Mouse (Mus musculus) cerebellum, postnatal 14 days (tissue): ENCODE measurements around the gene Map4k2.

Experiments used
- DNase-seq, 2 experiments: peaks; one replicate each; pipeline ENCODE4 v3.0.0; 2021; ENCODE audit warnings: mixed read lengths in 2 of 2

Gene Map4k2

DNA sequence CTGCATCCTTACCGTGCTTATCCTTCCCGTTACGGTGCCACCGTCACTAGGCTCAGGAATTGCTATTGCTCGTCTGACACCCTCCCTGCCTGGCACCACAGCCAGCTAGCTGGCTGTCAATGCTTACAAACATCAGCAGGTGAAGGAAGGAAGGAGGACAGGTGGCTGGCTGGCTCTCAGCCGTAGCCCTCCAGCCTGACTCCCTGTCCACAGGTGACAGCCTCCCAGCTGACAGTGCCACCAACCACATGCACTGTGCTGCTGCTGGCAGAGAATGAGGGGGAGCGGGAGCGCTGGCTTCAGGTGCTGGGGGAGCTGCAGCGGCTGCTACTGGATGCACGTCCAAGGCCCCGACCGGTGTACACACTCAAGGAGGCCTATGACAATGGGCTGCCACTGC, 22.8 kb upstream of the Map4k2 start:
- no peak for DNase-seq

DNA sequence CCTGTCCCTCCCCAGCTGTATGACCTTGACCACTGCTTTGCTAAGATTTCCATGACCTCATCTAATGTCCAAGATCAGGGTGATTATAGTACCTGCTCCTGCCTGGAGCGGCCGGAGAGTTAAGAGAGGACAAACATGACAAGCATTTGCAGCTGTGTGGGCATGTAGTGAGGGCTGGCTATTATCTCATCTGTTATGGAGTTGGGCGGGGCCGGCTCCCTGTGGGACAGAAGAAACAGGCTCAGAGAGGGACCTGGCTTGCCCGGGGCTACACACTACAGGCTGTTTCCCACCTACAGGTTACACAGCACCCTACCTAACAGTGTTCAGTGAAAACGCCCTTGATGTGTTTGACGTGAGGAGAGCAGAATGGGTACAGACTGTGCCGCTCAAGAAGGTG, 19.6 kb upstream of the Map4k2 start:
- no peak for DNase-seq

DNA sequence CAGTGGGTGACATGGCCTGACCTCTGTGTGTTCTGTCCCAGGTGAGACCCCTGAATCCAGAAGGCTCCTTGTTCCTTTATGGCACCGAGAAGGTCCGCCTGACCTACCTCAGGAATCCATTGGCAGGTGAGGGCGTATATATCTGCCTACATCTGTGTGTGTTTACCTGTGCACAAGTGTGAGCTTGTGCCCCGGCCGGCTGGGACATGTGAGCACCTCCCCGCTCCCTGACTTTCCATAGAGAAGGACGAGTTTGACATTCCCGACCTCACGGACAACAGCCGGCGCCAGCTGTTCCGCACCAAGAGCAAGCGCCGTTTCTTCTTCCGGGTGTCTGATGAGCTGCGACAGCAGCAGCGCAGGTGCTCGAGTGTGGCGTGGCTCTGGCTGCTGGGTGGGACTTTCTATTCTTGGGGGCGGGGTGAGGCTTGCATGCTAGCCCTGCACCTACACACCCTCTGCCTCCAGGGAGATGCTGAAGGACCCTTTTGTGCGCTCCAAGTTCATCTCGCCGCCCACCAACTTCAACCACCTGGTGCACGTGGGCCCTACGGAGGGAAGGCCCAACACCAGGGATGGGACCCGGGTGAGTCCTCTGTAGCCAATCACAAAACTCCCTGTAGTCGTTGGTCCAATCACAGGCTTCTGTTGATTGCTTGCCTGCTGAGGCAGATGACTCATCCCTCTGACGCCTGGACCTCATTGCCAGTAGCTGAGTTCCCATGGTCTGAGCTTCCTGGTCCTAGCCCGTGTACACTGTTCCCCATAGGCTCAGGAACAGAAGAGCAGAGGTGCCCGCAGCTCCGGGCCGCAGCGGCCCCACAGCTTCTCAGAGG, 18.9 kb upstream of the Map4k2 start:
- DNase-seq, result no peak

DNA sequence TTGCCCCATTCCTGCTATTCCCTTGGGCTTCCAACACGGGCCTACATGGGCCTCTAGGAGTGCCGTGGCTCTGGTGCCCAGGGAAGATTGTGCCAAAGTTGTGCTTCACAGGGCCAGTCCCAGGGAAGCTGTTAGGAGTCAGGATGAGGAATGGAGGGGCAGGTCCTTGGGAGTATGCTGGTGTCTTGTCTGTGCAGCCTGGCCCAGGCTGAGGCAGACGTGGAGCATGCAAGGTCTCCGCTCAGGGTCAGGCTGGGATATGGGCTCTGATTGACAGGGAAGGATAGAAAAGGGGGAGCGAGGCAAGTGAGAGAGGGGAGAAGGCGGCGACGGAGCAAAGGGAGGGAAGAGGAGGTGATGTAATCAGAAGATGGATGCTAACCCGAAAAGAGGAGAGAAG, 16.2 kb upstream of the Map4k2 start:
- no peak for DNase-seq

DNA sequence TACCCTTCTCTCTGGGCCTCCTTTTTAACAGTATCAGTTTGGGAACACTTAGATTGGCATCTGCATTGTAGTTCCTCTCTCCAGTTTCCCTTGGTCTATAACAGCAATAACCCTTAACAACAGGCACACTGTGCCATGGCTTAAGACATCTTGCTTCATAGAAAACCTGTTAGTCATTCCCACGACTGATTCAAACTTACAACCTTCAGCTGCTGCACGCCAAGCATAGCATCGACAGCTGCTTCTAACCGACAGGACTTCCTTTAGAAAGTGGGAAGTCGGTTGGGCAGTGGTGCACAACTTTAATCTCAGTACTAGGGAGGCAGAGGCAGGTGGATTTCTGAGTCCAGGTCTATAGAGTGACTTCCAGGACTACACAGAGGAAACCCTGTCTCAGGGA, 9.8 kb upstream of the Map4k2 start:
- DNase-seq, result no peak

DNA sequence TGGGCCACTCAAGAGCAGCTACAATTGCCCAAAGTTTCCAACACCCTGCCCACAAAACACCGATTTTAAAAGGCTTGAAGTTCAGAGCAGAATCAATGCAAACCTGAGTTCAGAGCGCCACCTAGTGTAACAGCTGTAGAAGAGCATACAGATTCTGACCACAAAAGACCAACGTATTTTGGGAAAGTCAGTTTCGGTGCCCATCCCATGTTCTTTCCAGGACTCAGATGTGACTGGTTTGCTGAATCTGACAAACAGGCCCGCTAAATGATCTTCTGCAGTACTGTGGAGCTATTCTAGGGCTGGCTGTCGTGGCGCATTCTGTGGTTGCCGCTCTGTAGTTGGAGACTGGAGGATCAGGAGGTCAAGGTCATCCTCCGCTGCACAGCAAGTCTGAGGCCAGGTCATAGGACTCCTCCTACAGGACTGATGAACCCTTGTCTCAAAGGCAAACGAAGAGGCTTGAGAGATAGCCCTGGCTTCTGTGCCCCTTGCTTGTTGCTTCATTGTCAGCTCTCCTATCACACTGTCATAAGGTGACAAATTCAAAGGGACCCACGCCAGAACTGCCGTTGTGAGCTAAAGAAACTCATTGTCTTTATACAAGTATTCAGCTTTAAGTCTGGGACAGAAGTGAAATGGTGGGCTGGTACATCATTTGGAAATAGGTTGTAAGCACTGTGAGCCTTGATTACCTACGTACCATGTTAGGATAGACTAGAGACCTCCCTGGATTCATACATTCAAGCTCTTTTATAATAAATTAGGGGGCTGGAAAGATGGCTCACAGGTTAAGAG, 9.0 kb upstream of the Map4k2 start:
- DNase-seq, result peak; percentile 76

DNA sequence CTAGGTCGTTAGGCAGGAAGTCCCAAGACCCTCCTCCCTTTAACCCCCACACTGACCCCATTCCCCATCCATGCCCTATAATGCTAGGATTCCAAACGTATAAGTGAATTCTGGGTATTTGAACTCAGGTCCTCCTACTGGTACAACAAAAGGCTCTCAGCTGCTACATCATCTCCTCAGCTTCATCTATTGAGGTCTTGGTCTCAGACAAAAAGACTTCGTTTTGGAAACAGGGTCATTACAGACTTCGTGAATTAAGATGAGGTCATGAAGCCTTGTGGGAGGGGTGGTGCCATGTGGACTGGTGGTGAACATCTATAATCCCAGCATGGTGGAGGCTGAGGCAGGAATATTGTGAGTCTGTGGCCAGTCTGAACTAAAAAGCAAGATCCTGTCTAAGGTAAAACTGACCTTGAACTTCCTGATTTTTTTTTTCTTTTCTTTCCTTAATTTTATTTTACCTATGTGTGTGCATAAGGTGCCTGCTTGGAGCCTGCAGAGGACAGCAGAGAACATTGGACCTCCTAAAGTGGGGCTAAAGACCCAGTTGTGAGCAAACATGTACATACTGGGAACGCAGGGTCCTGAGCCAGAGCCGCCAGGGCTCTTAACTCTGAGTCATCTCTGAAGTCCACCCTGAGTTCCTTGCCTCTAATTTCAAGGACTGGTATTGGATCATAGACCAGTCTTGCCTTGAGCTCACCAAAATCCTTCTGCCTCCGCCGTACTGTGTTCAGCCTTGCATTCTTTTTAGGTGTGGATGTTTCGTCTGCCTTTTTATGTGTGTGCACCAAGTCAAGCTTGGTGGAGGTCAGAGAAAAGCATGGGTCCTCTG, 7.0 kb upstream of the Map4k2 start:
- DNase-seq, result no peak

DNA sequence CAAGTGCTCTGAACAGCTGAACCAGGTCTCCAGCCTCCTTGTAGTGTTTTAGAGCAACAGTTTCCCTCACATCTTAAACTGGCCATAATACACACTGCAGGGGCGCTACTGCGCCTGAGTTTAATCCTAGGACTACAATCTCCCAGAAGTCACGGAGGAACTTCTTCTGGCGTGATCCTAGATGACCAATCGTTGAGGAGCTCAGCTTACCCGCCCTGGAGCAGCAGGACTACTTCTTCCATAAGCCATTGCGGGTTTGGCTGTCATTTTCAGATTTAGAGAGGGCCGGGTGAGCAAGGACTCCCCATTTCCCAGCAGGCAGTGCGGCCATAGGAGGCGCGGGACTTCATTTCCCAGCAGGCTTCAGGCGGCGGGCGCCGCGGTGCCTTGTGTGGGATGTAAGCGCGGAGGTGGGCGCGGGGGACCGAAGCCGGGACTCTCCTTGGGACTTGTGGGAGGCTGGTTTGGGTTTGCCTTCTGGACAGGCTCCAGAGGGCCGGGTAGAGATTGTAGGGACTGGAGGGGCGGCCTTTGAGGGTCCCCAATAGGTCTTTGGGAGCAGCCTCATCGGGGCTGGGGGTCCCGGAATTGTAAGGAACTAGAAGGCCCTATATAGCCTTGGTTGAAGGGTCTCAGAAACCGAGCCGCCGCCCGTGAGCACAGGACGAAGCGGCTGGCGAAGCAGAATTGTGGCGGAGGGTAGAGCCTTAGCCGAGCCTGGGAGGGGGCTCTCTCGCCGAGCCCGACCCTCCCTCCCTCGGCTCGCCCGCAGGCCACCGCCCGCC, 6.1 kb upstream of the Map4k2 start, which contains the start of gene Men1:
Men1 (plus strand) TSS at position 307 of the 785 bp plus-strand sequence.
- DNase-seq, result peak; percentile 94 to 95

DNA sequence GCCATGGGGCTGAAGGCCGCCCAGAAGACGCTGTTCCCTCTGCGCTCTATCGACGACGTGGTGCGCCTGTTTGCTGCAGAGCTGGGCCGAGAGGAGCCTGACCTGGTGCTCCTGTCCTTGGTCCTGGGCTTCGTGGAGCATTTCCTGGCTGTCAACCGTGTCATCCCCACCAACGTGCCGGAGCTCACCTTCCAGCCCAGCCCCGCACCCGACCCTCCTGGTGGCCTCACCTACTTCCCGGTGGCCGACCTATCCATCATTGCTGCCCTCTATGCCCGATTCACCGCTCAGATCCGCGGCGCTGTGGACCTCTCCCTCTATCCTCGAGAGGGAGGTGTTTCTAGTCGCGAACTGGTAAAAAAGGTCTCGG, 5.5 kb upstream of the Map4k2 start:
- peak; percentile 53 to 62 for DNase-seq

DNA sequence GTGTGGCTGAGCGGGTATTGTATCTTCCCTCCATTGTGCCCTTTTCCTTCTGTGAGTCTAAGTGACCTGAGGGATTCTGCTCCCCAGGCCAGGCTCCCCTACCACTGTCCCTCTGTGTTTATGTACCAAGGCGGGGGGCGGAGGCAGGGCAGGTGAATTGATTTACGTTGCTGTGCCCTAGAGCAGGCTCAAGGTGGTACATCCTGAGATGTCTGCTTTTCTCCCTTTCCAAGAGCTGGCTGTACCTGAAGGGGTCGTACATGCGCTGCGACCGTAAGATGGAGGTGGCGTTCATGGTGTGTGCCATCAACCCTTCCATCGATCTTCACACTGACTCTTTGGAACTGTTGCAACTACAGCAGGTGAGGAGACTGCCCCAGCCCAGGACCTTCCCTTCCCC, 4.0 kb upstream of the Map4k2 start:
- DNase-seq, result no peak

DNA sequence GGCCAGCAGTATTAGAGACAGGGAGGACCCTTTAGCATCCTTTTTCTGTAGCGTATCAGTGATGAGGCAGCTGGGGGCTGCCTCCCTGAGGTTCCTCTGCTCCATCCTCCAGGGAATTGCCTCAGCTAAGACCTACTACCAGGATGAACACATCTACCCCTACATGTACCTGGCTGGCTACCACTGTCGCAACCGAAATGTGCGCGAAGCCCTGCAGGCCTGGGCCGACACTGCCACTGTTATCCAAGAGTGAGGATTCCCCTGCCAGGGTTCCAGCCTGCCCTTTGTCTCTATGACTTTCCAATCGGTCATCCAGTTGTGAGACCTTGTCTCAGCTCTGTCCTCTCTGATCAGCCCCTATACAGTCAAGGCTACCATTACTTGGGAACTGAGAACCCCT, 2.8 kb upstream of the Map4k2 start:
- DNase-seq, result no peak

DNA sequence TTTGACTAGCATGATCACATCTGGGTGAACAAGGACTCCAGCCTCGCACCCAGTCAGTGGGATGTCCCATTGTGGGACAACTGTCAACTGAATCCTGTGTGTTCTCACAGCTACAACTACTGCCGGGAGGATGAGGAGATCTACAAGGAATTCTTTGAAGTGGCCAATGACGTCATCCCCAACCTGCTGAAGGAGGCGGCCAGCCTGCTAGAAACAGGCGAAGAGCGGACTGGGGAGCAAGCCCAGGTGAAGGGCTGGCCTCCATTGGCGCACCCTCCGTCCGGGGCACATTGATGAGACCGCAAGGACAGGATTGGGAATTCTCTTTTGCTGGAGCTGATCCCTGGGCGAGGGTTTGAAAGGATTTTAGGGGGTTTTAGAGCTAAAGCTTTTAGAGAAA, 2.2 kb upstream of the Map4k2 start:
- DNase-seq, result no peak

DNA sequence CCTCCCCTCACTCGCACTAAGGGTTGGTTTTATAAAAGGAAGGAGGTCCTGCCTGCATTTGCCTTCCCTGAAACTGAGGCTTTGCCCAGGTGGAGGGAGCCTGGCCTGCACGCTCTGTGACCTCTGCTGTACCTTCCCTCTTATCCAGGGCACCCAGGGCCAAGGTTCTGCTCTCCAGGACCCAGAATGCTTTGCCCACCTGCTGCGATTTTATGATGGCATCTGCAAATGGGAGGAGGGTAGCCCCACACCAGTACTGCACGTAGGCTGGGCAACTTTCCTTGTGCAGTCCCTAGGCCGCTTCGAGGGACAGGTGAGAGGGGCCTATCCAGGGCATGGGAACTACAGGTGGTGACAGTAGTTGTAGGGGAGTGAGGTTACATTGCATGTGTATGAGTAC, 1.7 kb upstream of the Map4k2 start:
- no peak for DNase-seq

DNA sequence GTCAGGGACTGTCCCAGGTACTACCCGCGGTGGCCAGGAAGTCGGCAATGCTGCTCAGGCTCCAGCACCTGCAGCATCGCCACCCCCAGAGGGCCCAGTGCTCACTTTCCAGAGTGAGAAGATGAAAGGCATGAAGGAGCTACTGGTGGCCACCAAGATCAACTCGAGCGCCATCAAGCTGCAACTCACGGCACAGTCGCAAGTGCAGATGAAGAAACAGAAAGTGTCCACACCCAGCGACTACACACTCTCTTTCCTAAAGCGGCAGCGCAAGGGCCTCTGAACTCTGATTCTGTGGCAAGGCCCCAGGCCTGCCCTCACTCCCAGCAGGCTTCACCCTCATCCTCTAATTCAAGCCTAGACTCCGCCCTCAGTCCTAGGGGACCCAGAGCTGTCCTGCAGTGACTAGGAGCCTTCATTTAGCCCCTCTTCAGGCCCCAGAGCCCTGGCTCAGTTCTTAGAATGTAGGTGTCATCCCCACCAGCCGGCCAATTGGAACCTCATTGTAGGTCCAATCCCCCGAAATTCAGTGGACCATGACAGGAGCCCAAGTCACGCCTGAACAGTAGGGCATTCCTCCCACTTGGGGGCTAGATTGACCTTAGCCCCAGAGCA, 938 bp upstream of the Map4k2 start:
- no peak for DNase-seq

DNA sequence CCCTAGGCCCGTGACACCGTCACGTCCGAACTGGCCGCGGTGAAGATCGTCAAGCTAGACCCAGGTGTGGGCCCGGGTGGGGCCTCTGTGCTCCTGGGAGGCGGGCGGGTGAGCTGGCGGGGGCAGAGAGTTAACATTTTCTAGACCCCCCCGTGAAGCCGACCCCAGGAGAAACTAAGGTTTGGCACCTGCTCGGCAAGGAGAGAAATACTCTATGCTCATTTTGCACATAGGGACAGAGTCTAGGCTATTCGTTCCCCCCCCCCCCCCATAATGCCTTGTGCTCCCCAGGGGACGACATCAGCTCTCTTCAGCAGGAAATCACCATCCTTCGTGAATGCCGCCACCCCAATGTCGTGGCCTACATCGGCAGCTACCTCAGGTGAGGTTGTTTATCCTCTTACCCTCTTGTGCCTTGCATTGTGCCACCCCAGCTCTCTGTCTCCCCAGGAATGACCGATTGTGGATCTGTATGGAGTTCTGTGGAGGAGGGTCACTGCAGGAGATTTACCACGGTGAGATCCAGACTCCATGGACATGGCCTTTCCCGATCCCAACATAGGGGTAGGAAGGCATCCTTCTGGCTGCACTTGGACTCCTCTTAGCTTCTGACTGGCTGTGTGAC, 630 bp downstream of the Map4k2 start:
- DNase-seq, result no peak

DNA sequence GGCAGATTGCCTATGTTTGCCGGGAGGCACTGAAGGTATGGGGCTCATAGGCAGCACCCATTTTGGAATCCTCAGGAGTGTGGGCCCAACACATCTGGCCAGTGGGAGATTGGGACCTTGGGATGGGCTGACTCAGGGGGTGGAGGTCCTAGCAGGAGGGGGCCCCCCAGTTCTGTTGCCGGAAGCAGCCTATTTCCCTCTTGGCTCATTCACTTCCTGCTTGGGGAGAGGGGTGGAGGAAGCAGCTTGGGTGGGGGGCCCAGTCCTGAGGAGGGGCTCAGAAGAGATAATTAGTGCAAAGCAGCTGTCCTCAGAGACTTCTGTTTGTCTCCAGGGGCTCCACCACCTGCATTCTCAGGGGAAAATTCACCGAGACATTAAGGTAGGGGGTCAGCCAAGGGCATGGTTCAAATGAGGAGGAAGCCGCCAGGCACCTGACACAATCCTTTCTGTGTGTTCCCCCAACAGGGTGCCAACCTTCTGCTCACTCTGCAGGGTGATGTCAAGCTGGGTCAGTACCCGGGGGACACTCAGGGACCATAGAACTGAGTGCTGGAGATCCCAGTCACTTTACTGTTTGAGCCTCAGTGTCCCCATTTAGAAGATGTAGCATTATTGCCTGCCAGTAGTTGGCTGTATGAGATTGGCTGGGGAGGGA, 1.5 kb downstream of the Map4k2 start:
- no peak for DNase-seq

DNA sequence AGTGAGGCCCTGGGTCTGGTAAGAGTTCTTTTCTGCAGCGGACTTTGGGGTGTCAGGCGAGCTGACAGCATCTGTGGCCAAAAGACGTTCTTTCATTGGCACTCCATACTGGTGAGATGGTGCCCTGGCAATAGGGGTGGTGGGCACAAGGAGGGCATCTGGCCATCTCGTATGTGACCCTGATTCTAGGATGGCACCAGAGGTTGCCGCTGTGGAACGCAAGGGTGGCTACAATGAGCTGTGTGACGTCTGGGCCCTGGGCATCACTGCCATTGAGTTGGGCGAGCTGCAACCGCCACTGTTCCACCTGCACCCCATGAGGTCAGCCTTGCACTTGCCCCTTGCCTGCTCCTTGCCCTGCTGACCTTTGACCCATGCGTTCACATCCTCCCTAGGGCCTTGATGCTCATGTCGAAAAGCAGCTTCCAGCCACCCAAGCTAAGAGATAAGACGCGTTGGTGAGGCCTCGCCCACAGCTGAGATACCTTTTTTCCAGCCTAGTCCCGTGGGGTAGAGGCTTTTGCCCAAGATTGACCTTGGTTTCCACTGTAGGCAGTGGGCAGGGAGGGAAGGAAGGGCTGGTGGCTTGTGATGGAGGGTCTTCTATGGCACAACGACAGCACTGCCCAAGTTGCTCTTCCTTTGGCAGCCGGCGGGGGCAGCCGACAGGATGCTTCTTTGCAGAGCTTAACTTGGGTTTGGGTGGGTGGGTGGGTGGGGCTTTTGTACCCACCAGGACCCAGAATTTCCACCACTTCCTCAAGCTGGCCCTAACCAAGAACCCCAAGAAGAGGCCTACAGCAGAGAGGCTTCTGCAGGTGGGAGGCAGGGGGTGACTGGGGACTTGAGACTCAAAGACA, 2.4 kb downstream of the Map4k2 start:
- DNase-seq, result no peak

DNA sequence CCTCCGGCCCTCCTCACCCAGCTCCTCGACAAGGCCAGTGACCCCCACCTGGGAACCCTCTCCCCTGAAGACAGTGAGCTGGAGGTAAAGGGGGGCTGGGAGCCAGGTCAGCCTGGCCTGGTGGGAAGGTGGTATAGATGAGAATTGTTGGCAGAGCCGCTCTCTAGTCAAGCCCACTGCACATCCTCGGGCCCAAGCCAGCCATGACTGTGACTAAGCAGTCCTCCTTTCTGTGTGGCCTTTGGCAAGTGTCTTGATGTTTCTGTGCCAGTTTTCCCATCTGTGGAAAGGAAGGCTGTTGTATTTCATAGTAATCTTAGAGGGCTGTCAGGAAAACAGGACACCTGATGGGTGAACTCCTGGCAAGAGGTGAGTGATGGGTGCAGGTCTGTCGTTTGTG, 3.1 kb downstream of the Map4k2 start:
- peak; percentile 57 to 69 for DNase-seq

DNA sequence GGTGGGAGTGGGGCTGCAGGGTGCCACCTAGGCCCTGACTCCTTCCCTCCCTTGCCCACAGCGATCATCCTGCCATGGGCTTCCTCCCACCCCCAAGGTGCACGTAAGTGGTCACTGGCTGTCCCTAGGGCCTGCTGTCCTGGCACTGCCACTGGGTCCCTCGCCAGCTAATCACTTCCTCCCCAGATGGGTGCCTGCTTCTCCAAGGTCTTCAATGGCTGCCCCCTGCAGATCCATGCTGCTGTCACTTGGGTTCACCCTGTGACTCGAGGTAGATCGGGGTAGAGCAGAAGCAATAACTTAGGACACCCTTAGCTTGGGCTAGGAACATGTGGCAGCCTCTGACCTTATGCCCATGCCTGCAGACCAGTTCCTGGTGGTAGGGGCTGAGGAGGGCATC, 5.1 kb downstream of the Map4k2 start:
- DNase-seq, result no peak

DNA sequence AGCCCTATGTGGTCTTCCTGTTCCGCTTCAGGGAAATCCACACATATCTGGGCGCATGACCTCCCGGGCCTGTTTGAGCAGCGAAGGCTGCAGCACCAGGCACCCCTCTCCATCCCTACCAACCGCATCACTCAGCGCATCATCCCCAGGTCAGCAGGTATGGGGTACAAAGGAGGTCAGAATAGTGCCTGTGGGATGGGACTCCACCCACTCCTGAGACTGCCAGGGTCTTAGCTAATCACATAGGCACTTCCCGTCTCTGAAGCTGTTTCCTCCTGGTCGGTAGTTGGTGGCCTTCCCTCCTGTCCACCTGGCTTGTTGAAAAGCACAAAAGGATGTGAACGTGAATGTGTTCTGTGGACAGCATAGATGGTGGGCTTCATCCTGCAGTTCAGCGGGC, 5.7 kb downstream of the Map4k2 start:
- DNase-seq, result no peak
